Mouse (Mus musculus) B cell, adult 62 days (primary cell): ENCODE data around the gene Cfap99. TPM values are rescaled to one million over a fixed set of nuclear protein-coding genes. Genes with fewer than 3 reads are reported as not detected.

ENCODE experiments used
- total RNA-seq: library from RNA; stranded (reverse); gene quantifications from 4 replicates; pipeline ENCODE4 v1.2.4, GENCODE M21; 2023

Gene Cfap99
- not detected in 4 replicates for total RNA-seq

DNA sequence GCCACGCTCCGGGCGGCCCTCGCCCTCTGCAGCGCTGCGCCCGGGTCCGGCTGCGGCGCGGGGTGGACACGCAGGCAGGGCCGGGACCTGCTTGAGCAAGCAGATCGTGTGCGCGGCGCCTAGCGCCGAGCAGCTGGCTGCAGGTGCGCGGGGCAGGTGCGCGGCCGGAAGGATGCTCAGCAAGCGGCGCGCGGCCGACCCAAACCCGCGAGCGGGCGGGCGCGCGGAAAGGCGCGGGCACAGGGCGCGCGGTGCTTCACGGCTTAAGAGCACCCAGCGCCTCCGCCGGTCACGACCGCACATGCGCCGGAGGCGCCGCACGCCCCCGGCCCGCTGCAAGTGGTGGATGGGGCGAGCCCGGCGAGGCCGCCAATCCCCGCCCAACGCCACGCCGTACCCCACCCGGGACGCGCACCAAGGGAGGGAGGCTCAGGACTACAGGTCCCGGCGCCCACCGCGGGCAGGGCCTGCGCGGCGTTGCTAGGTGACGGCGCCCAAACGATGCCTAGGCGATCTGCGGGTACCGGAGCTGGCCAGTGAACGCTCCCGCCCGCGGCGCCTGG, at the start of gene Cfap99, which contains the start of gene Zfyve28:
Cfap99 (plus strand) TSS at position 447 of the 563 bp plus-strand sequence.
Zfyve28 (minus strand) TSS at position 296 of the 563 bp plus-strand sequence.

DNA sequence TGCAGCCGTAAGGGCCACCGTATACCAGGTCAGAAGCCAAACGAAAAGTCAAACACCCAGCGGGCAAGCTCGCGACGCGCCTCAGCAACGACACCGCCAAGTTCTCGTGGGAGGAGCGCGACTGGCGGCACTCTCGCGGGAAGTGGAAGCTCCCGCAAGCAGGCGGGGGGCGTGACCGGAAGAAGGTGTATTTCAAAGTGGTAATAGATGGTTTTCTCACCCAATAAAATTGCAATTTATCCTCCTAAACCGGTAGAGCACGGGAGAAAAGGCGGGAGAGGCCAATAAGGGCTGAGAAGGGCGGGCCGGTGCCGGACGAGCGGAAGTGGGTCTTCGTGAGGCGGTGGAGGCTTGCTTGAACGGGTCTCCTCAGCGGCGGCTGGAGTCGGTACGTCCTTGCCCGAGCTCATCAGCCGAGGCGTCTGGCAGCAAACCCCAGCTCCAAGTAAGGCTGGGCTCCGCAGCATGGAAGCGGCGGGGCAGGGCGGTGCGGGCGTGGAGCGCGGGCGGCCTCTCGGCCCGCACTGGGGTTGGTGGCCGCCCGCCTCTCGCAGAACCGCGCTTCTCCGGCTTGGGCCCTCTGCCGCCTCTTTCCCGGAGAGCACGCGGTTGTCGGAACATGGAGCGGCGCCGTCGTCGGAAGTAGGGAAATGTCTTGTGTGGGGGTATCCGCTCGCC, 47.8 kb downstream of the Cfap99 start, which contains the start of gene Rnf4:
Rnf4 (plus strand) TSS at position 193 of the 678 bp plus-strand sequence.

DNA sequence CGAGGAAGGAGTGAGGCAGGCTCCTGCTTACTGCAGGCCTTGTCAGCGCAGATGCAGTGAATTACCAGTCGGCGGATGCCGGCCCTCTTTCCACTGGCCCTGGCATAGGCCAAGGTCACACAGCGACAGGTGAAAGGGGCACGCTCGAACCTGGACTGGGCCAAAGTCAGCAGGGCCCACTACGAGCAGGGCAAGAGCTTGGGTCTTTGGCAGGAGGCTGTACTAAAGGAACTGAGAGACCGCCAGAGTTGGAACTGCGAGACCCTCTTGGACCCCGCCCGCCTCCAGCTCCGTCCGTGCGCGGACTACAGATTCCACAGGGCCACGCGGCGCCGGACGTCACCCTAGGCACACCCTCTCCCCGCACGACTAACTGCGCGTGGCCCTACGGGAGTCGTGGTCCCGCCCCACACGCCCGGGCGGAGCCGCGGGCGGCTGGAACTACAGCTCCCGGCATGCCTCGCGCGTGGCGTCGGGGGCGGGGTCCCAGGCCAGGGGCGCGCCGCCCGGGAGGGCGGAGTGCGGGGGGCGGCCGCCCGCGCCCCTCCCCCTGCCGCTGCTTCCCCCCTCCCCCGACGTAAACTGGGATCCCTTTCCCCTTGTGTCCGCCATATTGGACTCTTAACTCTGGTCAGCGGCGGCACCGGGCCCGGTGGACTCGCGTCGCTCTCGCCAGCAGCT, 81.1 kb downstream of the Cfap99 start, which contains the start of gene Fam193a:
Fam193a (plus strand) TSS at position 593 of the 681 bp plus-strand sequence.

Other genes starting within 250 kb of the Cfap99 start
- 0.77 to 5.8 TPM (median 1.6 TPM) in 4 replicates for gene Poln, start 119.2 kb upstream of the Cfap99 start, total RNA-seq
- 35.6 to 44.1 TPM (median 39.8 TPM) in 4 replicates for gene Haus3, start 119.1 kb upstream of the Cfap99 start, total RNA-seq
- 68.2 to 88.3 TPM (median 77.7 TPM) in 4 replicates for gene Mxd4, start 100.9 kb upstream of the Cfap99 start, total RNA-seq
- gene Zfyve28, start 151 bp upstream of the Cfap99 start, total RNA-seq: 1.3 to 2.4 TPM (median 1.4 TPM) in 4 replicates
- gene Rnf4, start 47.7 kb downstream of the Cfap99 start, total RNA-seq: 209 to 254 TPM (median 230 TPM) in 4 replicates
- 73.4 to 83.7 TPM (median 79.7 TPM) in 4 replicates for gene Fam193a, start 81.3 kb downstream of the Cfap99 start, total RNA-seq
- 22.8 to 27.3 TPM (median 26.3 TPM) in 4 replicates for gene Tnip2, start 225.4 kb downstream of the Cfap99 start, total RNA-seq
- 78.4 to 118 TPM (median 95.6 TPM) in 4 replicates for gene Sh3bp2, start 237.2 kb downstream of the Cfap99 start, total RNA-seq